Mouse (Mus musculus): ENCODE measurements around the gene Fmo3. TPM values are rescaled to one million over a fixed set of nuclear protein-coding genes. Genes with fewer than 3 reads are reported as not detected.

Fmo3 gene
- polyA plus RNA-seq, 1 experiment from 2014 or later, result not detected

Other genes with a start within 250 kb of the Fmo3 start
- gene Prrc2c, start 244.0 kb downstream of the Fmo3 start, polyA plus RNA-seq (2018), result 44.0 to 64.3 TPM (median 56.5 TPM) in 3 replicates
- not detected in 3 replicates for gene Fmo4, start 170.6 kb downstream of the Fmo3 start, polyA plus RNA-seq (2018)
- gene Fmo1, start 117.9 kb downstream of the Fmo3 start, polyA plus RNA-seq (2018), result not detected in 3 replicates
- gene Fmo2, start 85.8 kb downstream of the Fmo3 start, polyA plus RNA-seq (2018), result not detected in 3 replicates
- gene Fmo6, start 47.0 kb downstream of the Fmo3 start, polyA plus RNA-seq (2018), result not detected in 3 replicates
- gene Mroh9, start 101.1 kb upstream of the Fmo3 start, polyA plus RNA-seq (2018), result not detected in 3 replicates